Mouse (Mus musculus): Measurements from ENCODE around the gene Slc5a4a. TPM values are rescaled to one million over a fixed set of nuclear protein-coding genes. Genes with fewer than 3 reads are reported as not detected.
A peak's percentile ranks its signal among the peaks of the same experiment; 100 is the strongest.

Gene Slc5a4a
- not detected in 2 replicates for polyA plus RNA-seq (2012; rRNA removed)

GRCm38 (mm10) chr10:76147278-76147677, at the start of gene Slc5a4a:
Gene Slc5a4a (plus strand): TSS chr10:76147451.
- WGBS = 56% methylated on average over 5 of the region's 5 CpGs
- TF ChIP-seq POLR2A (IDR thresholded peaks at IDR 0.05; ENCODE audit: low read depth, low read length) = no peak
- no peak for TF ChIP-seq CTCF (conservative IDR thresholded peaks at IDR 0.05; ENCODE audit: insufficient read depth, insufficient read length, low read depth, low read length)

GRCm38 (mm10) chr10:76110861-76111260, 36.4 kb upstream of the Slc5a4a start, which contains the start of gene Slc5a4b:
Gene Slc5a4b (minus strand): TSS chr10:76110961.
- DNase-seq = no peak
- no peaks in the 10 kb centered on the region for H3K27me3 ChIP-seq (replicated peaks; ENCODE audit: control insufficient read depth, insufficient read depth, low read length)
- H3K4me1 ChIP-seq (ENCODE audit: control insufficient read depth, insufficient read depth, low read length) = no peaks in the 10 kb centered on the region
- no peak for TF ChIP-seq POLR2A (IDR thresholded peaks at IDR 0.05; ENCODE audit: low read depth, low read length)
- TF ChIP-seq CTCF (conservative IDR thresholded peaks at IDR 0.05; ENCODE audit: insufficient read depth, insufficient read length, low read depth, low read length) = no peak
- WGBS = 78% methylated on average over 4 of the region's 4 CpGs
- H3K4me3 ChIP-seq (ENCODE audit: insufficient read depth, low read depth, low read length) = no peak within 1 kb of the TSS
- no peaks in the 10 kb centered on the region for H3K36me3 ChIP-seq (ENCODE audit: control insufficient read depth, insufficient read depth, low read length)
- no peak within 1 kb of the TSS for H3K27ac ChIP-seq (ENCODE audit: insufficient read depth, low read depth, low read length)

More at GRCm38 (mm10) chr10:76147278-76147677, at the start of gene Slc5a4a:
- no peaks in the 10 kb centered on the region for H3K4me1 ChIP-seq (ENCODE audit: control insufficient read depth, insufficient read depth, low read length)
- no peaks in the 10 kb centered on the region for H3K27me3 ChIP-seq (replicated peaks; ENCODE audit: control insufficient read depth, insufficient read depth, low read length)
- H3K27ac ChIP-seq (ENCODE audit: insufficient read depth, low read depth, low read length) = no peak within 1 kb of the TSS
- no peak for DNase-seq
- H3K36me3 ChIP-seq (ENCODE audit: control insufficient read depth, insufficient read depth, low read length) = no peaks in the 10 kb centered on the region
- no peak within 1 kb of the TSS for H3K4me3 ChIP-seq (ENCODE audit: insufficient read depth, low read depth, low read length)

- H3K27ac ChIP-seq (ENCODE audit: insufficient read depth, low read depth, low read length) = no peak overlapping the region
- no peaks in the 10 kb centered on the region for H3K36me3 ChIP-seq (ENCODE audit: control insufficient read depth, insufficient read depth, low read length)
- no peak overlapping the region for H3K4me3 ChIP-seq (ENCODE audit: insufficient read depth, low read depth, low read length)
- H3K4me1 ChIP-seq (ENCODE audit: control insufficient read depth, insufficient read depth, low read length) = no peaks in the 10 kb centered on the region
- TF ChIP-seq POLR2A (IDR thresholded peaks at IDR 0.05; ENCODE audit: low read depth, low read length) (no peak), CTCF (conservative IDR thresholded peaks at IDR 0.05; ENCODE audit: insufficient read depth, insufficient read length, low read depth, low read length) (peak; percentile 78)
- no peaks in the 10 kb centered on the region for H3K27me3 ChIP-seq (replicated peaks; ENCODE audit: control insufficient read depth, insufficient read depth, low read length)
- 25% methylated on average over 5 of the region's 5 CpGs for WGBS
- DNase-seq = peak; percentile 68
These were observed 29.3 kb upstream of the Slc5a4a start for GRCm38 (mm10) chr10:76117966-76118365.

GRCm38 (mm10) chr10:76118741-76119140, 28.5 kb upstream of the Slc5a4a start:
- Histone ChIP-seq H3K27ac (ENCODE audit: insufficient read depth, low read depth, low read length) (no peak overlapping the region), H3K27me3 (replicated peaks; ENCODE audit: control insufficient read depth, insufficient read depth, low read length) (no peaks in the 10 kb centered on the region), H3K36me3 (ENCODE audit: control insufficient read depth, insufficient read depth, low read length) (no peaks in the 10 kb centered on the region), H3K4me1 (ENCODE audit: control insufficient read depth, insufficient read depth, low read length) (no peaks in the 10 kb centered on the region), H3K4me3 (ENCODE audit: insufficient read depth, low read depth, low read length) (no peak overlapping the region)
- WGBS = 19% methylated on average over 1 of the region's 1 CpGs
- peak; percentile 10 for DNase-seq
- TF ChIP-seq CTCF (conservative IDR thresholded peaks at IDR 0.05; ENCODE audit: insufficient read depth, insufficient read length, low read depth, low read length) (peak; percentile 29; the same call in 1 of the 2 replicates), POLR2A (IDR thresholded peaks at IDR 0.05; ENCODE audit: low read depth, low read length) (no peak)

- Histone ChIP-seq H3K27ac (ENCODE audit: insufficient read depth, low read depth, low read length) (no peak overlapping the region), H3K4me3 (ENCODE audit: insufficient read depth, low read depth, low read length) (no peak overlapping the region), H3K36me3 (ENCODE audit: control insufficient read depth, insufficient read depth, low read length) (no peaks in the 10 kb centered on the region), H3K27me3 (replicated peaks; ENCODE audit: control insufficient read depth, insufficient read depth, low read length) (no peaks in the 10 kb centered on the region), H3K4me1 (ENCODE audit: control insufficient read depth, insufficient read depth, low read length) (no peaks in the 10 kb centered on the region)
- no peak for DNase-seq
- WGBS = 13% methylated on average over 4 of the region's 4 CpGs
- TF ChIP-seq CTCF (conservative IDR thresholded peaks at IDR 0.05; ENCODE audit: insufficient read depth, insufficient read length, low read depth, low read length) (no peak), POLR2A (IDR thresholded peaks at IDR 0.05; ENCODE audit: low read depth, low read length) (no peak)
These were observed 27.0 kb upstream of the Slc5a4a start for GRCm38 (mm10) chr10:76120124-76120711.

GRCm38 (mm10) chr10:76121495-76121894, 25.8 kb upstream of the Slc5a4a start:
- 79% methylated on average over 5 of the region's 5 CpGs for WGBS
- H3K27me3 ChIP-seq (replicated peaks; ENCODE audit: control insufficient read depth, insufficient read depth, low read length) = no peaks in the 10 kb centered on the region
- H3K27ac ChIP-seq (ENCODE audit: insufficient read depth, low read depth, low read length) = no peak overlapping the region
- no peak for TF ChIP-seq CTCF (conservative IDR thresholded peaks at IDR 0.05; ENCODE audit: insufficient read depth, insufficient read length, low read depth, low read length)
- TF ChIP-seq POLR2A (IDR thresholded peaks at IDR 0.05; ENCODE audit: low read depth, low read length) = no peak
- no peak for DNase-seq
- no peaks in the 10 kb centered on the region for H3K4me1 ChIP-seq (ENCODE audit: control insufficient read depth, insufficient read depth, low read length)
- no peaks in the 10 kb centered on the region for H3K36me3 ChIP-seq (ENCODE audit: control insufficient read depth, insufficient read depth, low read length)
- H3K4me3 ChIP-seq (ENCODE audit: insufficient read depth, low read depth, low read length) = no peak overlapping the region

GRCm38 (mm10) chr10:76132506-76132905, 14.7 kb upstream of the Slc5a4a start:
- no peak for DNase-seq
- Histone ChIP-seq H3K27me3 (replicated peaks; ENCODE audit: control insufficient read depth, insufficient read depth, low read length) (no peaks in the 10 kb centered on the region), H3K27ac (ENCODE audit: insufficient read depth, low read depth, low read length) (no peak overlapping the region), H3K4me3 (ENCODE audit: insufficient read depth, low read depth, low read length) (no peak overlapping the region), H3K36me3 (ENCODE audit: control insufficient read depth, insufficient read depth, low read length) (no peaks in the 10 kb centered on the region), H3K4me1 (ENCODE audit: control insufficient read depth, insufficient read depth, low read length) (no peaks in the 10 kb centered on the region)
- WGBS = 71% methylated on average over 4 of the region's 4 CpGs
- no peak for TF ChIP-seq CTCF (conservative IDR thresholded peaks at IDR 0.05; ENCODE audit: insufficient read depth, insufficient read length, low read depth, low read length)
- no peak for TF ChIP-seq POLR2A (IDR thresholded peaks at IDR 0.05; ENCODE audit: low read depth, low read length)

All from kidney, adult 2 months (tissue).